Mouse (Mus musculus): ENCODE measurements around the gene Capn13.

DNA sequence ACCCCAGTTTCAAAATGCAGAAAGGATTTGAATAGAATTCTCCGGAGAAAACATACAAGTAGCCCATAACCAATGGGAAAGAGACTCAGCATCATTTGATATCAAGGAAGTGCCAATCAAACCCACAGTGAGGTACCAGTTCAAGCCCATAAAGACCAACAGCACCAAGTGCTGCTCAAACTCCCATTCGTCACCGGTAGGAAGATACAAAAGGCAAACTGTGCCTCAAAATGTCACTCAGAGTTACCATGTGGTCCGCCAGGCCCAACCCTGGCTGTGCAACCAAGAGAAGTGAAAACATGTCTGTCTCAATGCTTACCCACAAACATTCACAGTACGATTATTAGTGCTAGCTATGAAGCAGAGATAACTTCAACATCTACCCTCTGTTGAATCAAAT is 89.2 kb downstream of the Capn13 start:
- TF ChIP-seq POLR2A (IDR thresholded peaks at IDR 0.05; ENCODE audit: insufficient read length, low read depth), result no peak
- TF ChIP-seq MAX (IDR thresholded peaks at IDR 0.05; ENCODE audit: low read depth), result no peak
- TF ChIP-seq MYOG (IDR thresholded peaks at IDR 0.05; ENCODE audit: control insufficient read depth in 1 of 3, insufficient read depth in 1 of 3, insufficient read length in 2 of 3, low read depth in 2 of 3), result no peak
- no peak for TF ChIP-seq MYOD1 (IDR thresholded peaks at IDR 0.05; ENCODE audit: control insufficient read depth in 1 of 3, insufficient read length in 2 of 3, low read depth in 2 of 3)
- TF ChIP-seq TCF3 (IDR thresholded peaks at IDR 0.05; ENCODE audit: insufficient read length, low read depth), result no peak
- TF ChIP-seq POLR2AphosphoS2 (IDR thresholded peaks at IDR 0.05; ENCODE audit: insufficient read length, low read depth), result no peak
- no peak for TF ChIP-seq SRF (IDR thresholded peaks at IDR 0.05; ENCODE audit: control insufficient read depth, insufficient read length, low read depth)
- no peak for TF ChIP-seq CEBPB (IDR thresholded peaks at IDR 0.05; ENCODE audit: insufficient read depth, poor library complexity, severe bottlenecking)
- no peak for TF ChIP-seq E2F4 (IDR thresholded peaks at IDR 0.05; ENCODE audit: insufficient read depth)

Measured in myocyte (in vitro differentiated cells).